Mouse (Mus musculus) embryo, embryonic 11 days (tissue): ENCODE measurements around the gene Chat.

Experiments used
- DNase-seq: peaks from one replicate; pipeline ENCODE4 v3.0.0-alpha.2; 2015

The Chat gene

GRCm38 (mm10) chr14:32465889-32466288 lies at the start of gene Chat:
TSS of gene Chat (minus strand) at chr14:32465989.
- DNase-seq = no peak

GRCm38 (mm10) chr14:32513336-32514032 lies 47.7 kb upstream of the Chat start, which contains the start of gene Ercc6:
TSS of gene Ercc6 (plus strand) at chr14:32513521.
- DNase-seq = peak; percentile 99

GRCm38 (mm10) chr14:32512912-32513311 lies 47.1 kb upstream of the Chat start:
- no peak for DNase-seq

GRCm38 (mm10) chr14:32509443-32509961 lies 43.7 kb upstream of the Chat start:
- no peak for DNase-seq

- DNase-seq = no peak
Measured at GRCm38 (mm10) chr14:32508105-32508835, 42.5 kb upstream of the Chat start.

- no peak for DNase-seq
Measured at GRCm38 (mm10) chr14:32507216-32507615, 41.4 kb upstream of the Chat start.

GRCm38 (mm10) chr14:32506329-32506728 lies 40.5 kb upstream of the Chat start:
- no peak for DNase-seq

GRCm38 (mm10) chr14:32503897-32504296 lies 38.1 kb upstream of the Chat start:
- no peak for DNase-seq

GRCm38 (mm10) chr14:32502764-32503688 lies 37.2 kb upstream of the Chat start:
- DNase-seq = no peak

GRCm38 (mm10) chr14:32501303-32501702 lies 35.5 kb upstream of the Chat start:
- DNase-seq = no peak

- no peak for DNase-seq
Measured at GRCm38 (mm10) chr14:32496115-32496850, 30.5 kb upstream of the Chat start.

- DNase-seq = peak; percentile 20
Measured at GRCm38 (mm10) chr14:32492521-32492920, 26.7 kb upstream of the Chat start.

GRCm38 (mm10) chr14:32482061-32482460 lies 16.3 kb upstream of the Chat start:
- peak; percentile 67 for DNase-seq

GRCm38 (mm10) chr14:32477581-32477980 lies 11.8 kb upstream of the Chat start:
- DNase-seq = no peak

GRCm38 (mm10) chr14:32476559-32476958 lies 10.8 kb upstream of the Chat start:
- no peak for DNase-seq

- DNase-seq = peak; percentile 78
Measured at GRCm38 (mm10) chr14:32472996-32473395, 7.2 kb upstream of the Chat start.

GRCm38 (mm10) chr14:32467606-32468005 lies 1.8 kb upstream of the Chat start:
- peak; percentile 85 for DNase-seq

GRCm38 (mm10) chr14:32465506-32465870 lies 301 bp downstream of the Chat start:
- DNase-seq = no peak

GRCm38 (mm10) chr14:32464601-32465505 lies 936 bp downstream of the Chat start, which contains the start of gene Slc18a3:
TSS of gene Slc18a3 (minus strand) at chr14:32464850.
- peak; percentile 54 for DNase-seq

- DNase-seq = peak; percentile 33
Measured at GRCm38 (mm10) chr14:32463211-32464040, 2.4 kb downstream of the Chat start.
